Mouse (Mus musculus): ENCODE measurements around the gene Aamp.

GRCm38 (mm10) chr1:74332241-74332763 is 47.8 kb upstream of the Aamp start:
- TF ChIP-seq CTCF (IDR thresholded peaks at IDR 0.05; ENCODE audit: extremely low read depth, insufficient read depth, insufficient read length, insufficient replicate concordance): no peak
- no peak for TF ChIP-seq POLR2A (IDR thresholded peaks at IDR 0.05; ENCODE audit: low read depth, low read length)
